Mouse (Mus musculus) testis, adult 10 weeks (tissue): ENCODE results near the gene Ttll7. TPM values are rescaled to one million over a fixed set of nuclear protein-coding genes. Genes with fewer than 3 reads are reported as not detected.

Experiments used
- polyA plus RNA-seq: library from polyadenylated mRNA; stranded (reverse); fragments of 350-450 nt; fragmentation: Illumina TruSeq; extraction: RNeasy Lipid Tissue Mini Kit (QIAGEN cat#74804); gene quantifications from one replicate; pipeline ENCODE4 v1.2.3, GENCODE M21; 2014; ENCODE audit warnings: low read depth, low replicate concordance

The Ttll7 gene
- 109 TPM for polyA plus RNA-seq

DNA sequence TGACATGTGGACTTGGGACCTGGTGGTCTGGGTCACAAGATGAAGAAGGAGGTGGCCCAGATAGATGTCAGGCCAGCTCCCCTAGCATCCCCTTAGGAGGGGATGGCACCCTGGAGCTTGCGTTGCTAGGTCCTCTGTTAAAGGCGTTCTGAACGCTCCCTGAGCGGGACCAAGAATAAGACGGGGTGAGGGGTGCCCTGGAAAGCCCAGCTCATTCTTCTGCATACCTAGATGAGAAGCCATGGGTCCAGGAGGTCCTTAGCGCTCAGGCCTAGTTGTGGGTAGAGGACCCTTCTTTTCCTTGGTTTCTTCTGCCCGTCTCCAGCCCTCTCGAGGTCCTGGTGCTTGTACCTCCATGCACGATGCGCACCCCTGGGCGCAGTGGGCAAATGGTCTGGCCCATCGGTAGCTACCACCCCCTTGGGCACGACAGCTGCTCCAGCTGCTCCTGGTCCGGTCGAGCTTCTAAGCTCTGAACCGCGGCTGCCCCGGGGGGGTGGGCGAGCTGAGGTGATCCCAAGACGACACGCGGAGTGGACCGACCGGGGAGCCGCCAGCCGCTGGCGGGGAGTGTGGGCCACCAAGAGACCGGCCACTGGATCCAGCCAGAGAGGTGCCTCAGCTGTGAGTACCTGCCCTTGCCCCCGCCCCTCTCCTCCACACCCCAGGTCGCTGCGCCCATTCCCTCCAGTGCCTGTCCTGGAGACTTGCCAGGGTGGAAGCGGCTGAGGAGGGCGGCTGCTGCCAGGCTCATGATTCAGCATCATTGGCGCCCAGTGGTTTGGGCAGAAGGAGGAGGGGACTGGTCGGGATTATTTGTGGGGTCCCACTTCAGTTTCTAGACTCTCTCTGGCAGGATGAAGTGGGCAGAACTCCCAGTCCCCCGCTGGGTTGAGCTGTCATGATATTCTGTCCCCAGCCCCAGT lies at the start of gene Ttll7:
TSS of gene Ttll7 (plus strand) at position 402 of the 926 bp plus-strand sequence.

DNA sequence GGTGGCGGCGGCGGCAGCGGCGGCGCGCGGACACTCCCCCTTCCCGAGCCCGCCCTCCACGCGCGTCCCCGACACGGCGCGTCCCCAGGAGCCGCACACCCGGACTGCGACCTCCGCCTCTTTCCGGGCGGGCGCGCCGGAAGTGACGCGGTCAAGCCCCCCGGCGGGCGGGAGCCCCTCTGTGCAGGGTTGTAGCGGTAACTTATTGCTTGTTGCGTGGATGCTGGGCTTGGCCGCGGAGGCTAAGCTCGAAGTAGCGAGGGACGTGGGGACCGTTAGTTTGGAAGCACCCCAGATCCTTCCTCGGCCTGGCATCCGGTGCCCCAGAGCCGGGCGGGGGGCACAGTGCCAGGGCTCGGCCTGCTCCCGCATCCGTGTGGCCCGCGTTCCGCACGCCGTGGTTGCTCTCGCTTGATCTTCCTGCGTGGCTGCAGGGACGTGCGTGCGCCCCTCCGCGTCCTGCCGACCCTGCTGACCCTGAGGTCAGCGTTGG lies 39.2 kb upstream of the Ttll7 start, which contains the start of gene Prkacb:
TSS of gene Prkacb (minus strand) at position 90 of the 493 bp plus-strand sequence.

Other genes starting within 250 kb of the Ttll7 start
- 0.07 TPM for gene Dnase2b, start 236.8 kb upstream of the Ttll7 start, polyA plus RNA-seq
- gene 4930503B20Rik, start 201.1 kb upstream of the Ttll7 start, polyA plus RNA-seq: 862 TPM
- not detected for gene Samd13, start 166.8 kb upstream of the Ttll7 start, polyA plus RNA-seq
- 14.8 TPM for gene Prkacb, start 39.4 kb upstream of the Ttll7 start, polyA plus RNA-seq